Mouse (Mus musculus) embryonic fibroblast, embryonic 13.5 days (primary cell): Measurements from ENCODE around the gene Igf1r.

Experiments used
- CTCF ChIP-seq: IDR thresholded peaks from 2 replicates; pipeline ENCODE4 v1.5.1; 2011; ENCODE audit warnings: mild to moderate bottlenecking, control low read depth, low read length, moderate library complexity, borderline replicate concordance; ENCODE audit not compliant: insufficient read depth
- POLR2A ChIP-seq: IDR thresholded peaks from 2 replicates; pipeline ENCODE4 v1.6.1; 2011; ENCODE audit warnings: low read depth, mild to moderate bottlenecking, control low read depth, low read length, moderate library complexity

DNA sequence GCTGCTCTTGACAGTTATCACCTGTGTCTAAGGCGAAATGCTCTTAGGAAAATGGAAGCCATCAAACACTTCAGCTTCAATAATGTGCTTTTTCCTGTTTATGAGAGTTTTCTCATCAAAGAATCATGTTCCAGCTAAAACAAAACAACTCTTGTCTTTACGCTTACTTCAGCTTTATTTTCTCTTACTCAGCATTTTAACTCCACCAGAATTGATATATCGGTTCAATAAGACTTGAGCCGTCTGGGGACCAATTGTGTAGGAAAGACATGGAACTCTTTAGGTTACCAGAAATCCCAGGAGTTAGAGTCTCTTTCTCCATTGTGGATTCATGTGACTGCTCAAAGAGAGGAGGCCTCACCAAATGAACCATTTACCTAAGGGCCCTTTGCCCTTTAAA lies 158.9 kb downstream of the Igf1r start:
- no peak for TF ChIP-seq CTCF
- no peak for TF ChIP-seq POLR2A
